Mouse (Mus musculus): Measurements from ENCODE around the gene Nr1h5. TPM values are rescaled to one million over a fixed set of nuclear protein-coding genes. Genes with fewer than 3 reads are reported as not detected.

Gene Nr1h5
- polyA plus RNA-seq, 1 experiment from 2014 or later = 0.64 TPM

DNA sequence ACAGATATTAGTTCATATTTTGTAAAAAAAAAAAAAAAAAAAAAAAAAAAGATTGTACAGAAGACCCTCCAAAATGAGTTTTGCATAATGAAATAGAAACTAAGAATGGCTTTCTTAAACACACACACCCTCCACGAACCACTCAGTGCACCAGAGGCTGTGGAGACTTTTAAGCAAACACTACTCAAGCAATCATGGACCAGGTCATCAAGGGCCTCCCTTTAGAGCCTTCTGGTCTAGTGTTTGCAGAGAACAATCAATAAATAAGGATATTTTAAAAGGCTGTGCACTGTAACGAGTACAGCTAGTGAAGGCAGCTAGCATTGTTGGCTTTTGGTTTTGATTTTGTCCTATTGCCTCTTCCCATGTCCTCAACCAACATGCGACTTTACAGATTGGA is 17.6 kb downstream of the Nr1h5 start:
- ATAC-seq (replicated peaks; ENCODE audit: insufficient number of reproducible peaks, low FRiP score, low TSS enrichment) = no peak
- 75% methylated on average over 3 of the region's 3 CpGs for WGBS (ENCODE audit: insufficient replicate concordance)
- Histone ChIP-seq H3K4me2 (no peak overlapping the region), H3K9ac (ENCODE audit: low read depth, low read length) (no peak overlapping the region), H3K36me3 (ENCODE audit: control insufficient read depth, insufficient read depth, low read length) (no peaks in the 10 kb centered on the region), H3K4me3 (ENCODE audit: low read depth, low read length) (no peak overlapping the region), H3K27ac (ENCODE audit: low read depth, low read length) (no peak overlapping the region), H3K27me3 (ENCODE audit: control insufficient read depth, insufficient read depth, low read length) (no peaks in the 10 kb centered on the region), H3K9me3 (replicated peaks; ENCODE audit: control insufficient read depth, low read length) (no peaks in the 10 kb centered on the region), H3K4me1 (ENCODE audit: control insufficient read depth, insufficient read depth, low read length) (no peaks in the 10 kb centered on the region)

GRCm38 (mm10) chr3:102938100-102938499 is 25.8 kb downstream of the Nr1h5 start:
- Histone ChIP-seq H3K27me3 (ENCODE audit: control insufficient read depth, insufficient read depth, low read length) (no peaks in the 10 kb centered on the region), H3K4me3 (ENCODE audit: low read depth, low read length) (no peak overlapping the region), H3K9ac (ENCODE audit: low read depth, low read length) (no peak overlapping the region), H3K9me3 (replicated peaks; ENCODE audit: control insufficient read depth, low read length) (peaks cover 4% of the 10 kb centered on the region), H3K4me1 (ENCODE audit: control insufficient read depth, insufficient read depth, low read length) (no peaks in the 10 kb centered on the region), H3K4me2 (no peak overlapping the region), H3K36me3 (ENCODE audit: control insufficient read depth, insufficient read depth, low read length) (no peaks in the 10 kb centered on the region), H3K27ac (ENCODE audit: low read depth, low read length) (no peak overlapping the region)
- WGBS (ENCODE audit: insufficient replicate concordance) = 85% methylated on average over 1 of the region's 1 CpGs
- no peak for ATAC-seq (replicated peaks; ENCODE audit: insufficient number of reproducible peaks, low FRiP score, low TSS enrichment)

DNA sequence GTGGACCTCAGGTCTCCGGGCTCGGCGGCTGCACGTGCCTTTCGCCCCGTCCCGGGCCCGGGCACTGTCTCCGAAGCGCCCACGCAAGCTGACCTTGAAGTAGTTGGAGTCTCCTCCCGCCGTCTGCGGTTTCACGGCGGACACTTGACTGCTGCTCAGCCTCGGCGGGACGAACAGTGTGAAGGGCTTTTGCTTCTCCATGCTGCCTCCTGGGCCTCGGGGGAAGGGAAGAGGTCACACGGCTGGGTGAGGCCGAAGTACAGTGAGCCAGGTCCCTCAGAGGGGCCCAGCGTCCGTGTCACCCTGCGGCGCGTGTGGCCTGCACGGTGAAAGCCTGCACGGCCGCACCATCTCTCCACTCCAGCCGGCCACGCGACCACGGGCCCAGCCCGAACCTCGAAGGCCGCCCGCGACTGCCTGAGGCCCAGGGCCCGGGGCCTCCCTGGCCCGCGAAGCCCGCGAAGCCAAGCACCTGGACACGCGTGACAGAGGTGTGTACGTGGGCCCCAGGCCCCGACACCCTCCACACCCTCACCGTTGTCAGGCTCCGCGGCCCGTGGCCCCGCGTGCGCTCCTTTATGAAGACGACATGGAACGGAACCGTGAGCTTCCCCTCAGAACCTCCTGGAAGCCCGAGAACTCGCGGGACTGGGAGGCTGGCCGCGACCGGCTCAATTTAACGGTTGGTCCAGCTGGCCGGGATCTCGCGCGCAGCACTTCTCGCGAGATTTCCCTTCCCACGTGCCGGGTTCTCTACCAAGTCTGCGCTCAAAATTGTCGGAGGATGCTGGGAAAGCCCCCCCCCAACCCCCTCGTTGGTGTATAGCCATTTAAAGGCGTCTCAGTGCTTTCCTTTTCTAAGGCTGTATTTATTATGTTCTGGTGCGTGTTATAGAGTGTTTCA is 28.2 kb downstream of the Nr1h5 start, which contains the start of gene Sycp1:
Gene Sycp1, minus strand, starts transcription at position 650 of the 904 bp plus-strand sequence.
- no peaks in the 10 kb centered on the region for H3K27me3 ChIP-seq (ENCODE audit: control insufficient read depth, insufficient read depth, low read length)
- no peaks in the 10 kb centered on the region for H3K36me3 ChIP-seq (ENCODE audit: control insufficient read depth, insufficient read depth, low read length)
- no peak for ATAC-seq (replicated peaks; ENCODE audit: insufficient number of reproducible peaks, low FRiP score, low TSS enrichment)
- H3K27ac ChIP-seq (ENCODE audit: low read depth, low read length) = no peak within 1 kb of the TSS
- no peaks in the 10 kb centered on the region for H3K4me1 ChIP-seq (ENCODE audit: control insufficient read depth, insufficient read depth, low read length)
- no peak within 1 kb of the TSS for H3K4me3 ChIP-seq (ENCODE audit: low read depth, low read length)
- no peak within 1 kb of the TSS for H3K4me2 ChIP-seq
- H3K9ac ChIP-seq (ENCODE audit: low read depth, low read length) = no peak within 1 kb of the TSS
- WGBS (ENCODE audit: insufficient replicate concordance) = 87% methylated on average over 78 of the region's 78 CpGs
- peaks cover 4% of the 10 kb centered on the region for H3K9me3 ChIP-seq (replicated peaks; ENCODE audit: control insufficient read depth, low read length)

- Histone ChIP-seq H3K4me2 (no peak overlapping the region), H3K4me1 (ENCODE audit: control insufficient read depth, insufficient read depth, low read length) (no peaks in the 10 kb centered on the region), H3K27ac (ENCODE audit: low read depth, low read length) (no peak overlapping the region), H3K9ac (ENCODE audit: low read depth, low read length) (no peak overlapping the region), H3K27me3 (ENCODE audit: control insufficient read depth, insufficient read depth, low read length) (no peaks in the 10 kb centered on the region), H3K4me3 (ENCODE audit: low read depth, low read length) (no peak overlapping the region), H3K9me3 (replicated peaks; ENCODE audit: control insufficient read depth, low read length) (no peaks in the 10 kb centered on the region), H3K36me3 (ENCODE audit: control insufficient read depth, insufficient read depth, low read length) (no peaks in the 10 kb centered on the region)
- 83% methylated on average over 1 of the region's 1 CpGs for WGBS (ENCODE audit: insufficient replicate concordance)
- no peak for ATAC-seq (replicated peaks; ENCODE audit: insufficient number of reproducible peaks, low FRiP score, low TSS enrichment)
Measured at GRCm38 (mm10) chr3:102899136-102899535, 64.8 kb downstream of the Nr1h5 start.

Other genes with a start within 250 kb of the Nr1h5 start
- 34.3 and 40.9 TPM in 2 replicates for gene Tspan2, start 229.6 kb downstream of the Nr1h5 start, polyA plus RNA-seq (2014; fragmentation: Nextera tagmentation; extraction: Ambion mirVana)
- gene Tshb, start 181.4 kb downstream of the Nr1h5 start, polyA plus RNA-seq (2014; fragmentation: Nextera tagmentation; extraction: Ambion mirVana) = 0.13 and 0.17 TPM in 2 replicates
- gene Sycp1, start 28.0 kb downstream of the Nr1h5 start, polyA plus RNA-seq (2014; fragmentation: Nextera tagmentation; extraction: Ambion mirVana) = not detected in 2 replicates
- 88.0 and 89.4 TPM in 2 replicates for gene Sike1, start 31.6 kb upstream of the Nr1h5 start, polyA plus RNA-seq (2014; fragmentation: Nextera tagmentation; extraction: Ambion mirVana)
- gene Csde1, start 56.3 kb upstream of the Nr1h5 start, polyA plus RNA-seq (2014; fragmentation: Nextera tagmentation; extraction: Ambion mirVana) = 335 and 357 TPM in 2 replicates
- 99.1 and 101 TPM in 2 replicates for gene Nras, start 94.2 kb upstream of the Nr1h5 start, polyA plus RNA-seq (2014; fragmentation: Nextera tagmentation; extraction: Ambion mirVana)
- 0.62 TPM in 1 of 2 replicates, not detected in the other for gene Ampd1, start 109.9 kb upstream of the Nr1h5 start, polyA plus RNA-seq (2014; fragmentation: Nextera tagmentation; extraction: Ambion mirVana)
- 5.0 TPM in 2 replicates for gene Dennd2c, start 138.5 kb upstream of the Nr1h5 start, polyA plus RNA-seq (2014; fragmentation: Nextera tagmentation; extraction: Ambion mirVana)
- 141 and 157 TPM in 2 replicates for gene Bcas2, start 207.5 kb upstream of the Nr1h5 start, polyA plus RNA-seq (2014; fragmentation: Nextera tagmentation; extraction: Ambion mirVana)

Data from heart, embryonic 11.5 days (tissue).